Mouse (Mus musculus) lung, embryonic 16.5 days (tissue): ENCODE measurements at regions not wholly inside any gene's neighbourhood (a gene's known extent, or its start where the extent isn't known, plus 50 kb on each side); places are given as distances from the start of the nearest gene placed in this dataset.

Experiments used
- ATAC-seq: fragments of 200-750 bp; cut with Nextera tagmentation; 2 replicates; pipeline ENCODE4 v1.8.0; 2017; ENCODE audit warnings: low read depth, mild to moderate bottlenecking, moderate library complexity
- H3K27ac ChIP-seq: fragments of 300-500 bp; sonication (generic); 2 replicates; pipeline ENCODE4 v1.5.1; 2014; ENCODE audit warnings: mild to moderate bottlenecking, control low read depth, low read length
- H3K27me3 ChIP-seq: fragments of 300-500 bp; sonication (generic); 2 replicates; pipeline ENCODE4 v1.6.1; 2014; ENCODE audit warnings: low read depth, low read length, mixed read lengths; ENCODE audit not compliant: control insufficient read depth, insufficient read depth
- H3K36me3 ChIP-seq: fragments of 300-500 bp; sonication (generic); 2 replicates; pipeline ENCODE4 v1.6.1; 2014; ENCODE audit warnings: low read length; ENCODE audit not compliant: control insufficient read depth, insufficient read depth
- H3K4me1 ChIP-seq: fragments of 300-500 bp; sonication (generic); replicated peaks from 2 replicates; pipeline ENCODE4 v1.6.1; 2014; ENCODE audit warnings: low read length, mixed read lengths; ENCODE audit not compliant: control insufficient read depth, insufficient read depth
- H3K4me2 ChIP-seq: fragments of 300-500 bp; sonication (generic); 2 replicates; pipeline ENCODE4 v1.6.1; 2014; ENCODE audit warnings: low read depth, low read length, control low read depth
- H3K4me3 ChIP-seq: fragments of 300-500 bp; sonication (generic); 2 replicates; pipeline ENCODE4 v1.5.1; 2014; ENCODE audit warnings: mild to moderate bottlenecking, low read length, control low read depth
- H3K9ac ChIP-seq: fragments of 300-500 bp; sonication (generic); 2 replicates; pipeline ENCODE4 v1.6.1; 2014; ENCODE audit warnings: low read length, control low read depth
- H3K9me3 ChIP-seq: fragments of 300-500 bp; sonication (generic); 2 replicates; pipeline ENCODE4 v1.6.1; 2016; ENCODE audit warnings: low read length; ENCODE audit not compliant: control insufficient read depth
- WGBS: fragments of 180-500 bp; shearing (Covaris S2); extraction: QIAGEN DNeasy Blood & Tissue Kit; methylation state at CpG from one replicate; pipeline ENCODE4 v1.1.7; 2014; 5-methylcytosine and 5-hydroxymethylcytosine counted together

DNA sequence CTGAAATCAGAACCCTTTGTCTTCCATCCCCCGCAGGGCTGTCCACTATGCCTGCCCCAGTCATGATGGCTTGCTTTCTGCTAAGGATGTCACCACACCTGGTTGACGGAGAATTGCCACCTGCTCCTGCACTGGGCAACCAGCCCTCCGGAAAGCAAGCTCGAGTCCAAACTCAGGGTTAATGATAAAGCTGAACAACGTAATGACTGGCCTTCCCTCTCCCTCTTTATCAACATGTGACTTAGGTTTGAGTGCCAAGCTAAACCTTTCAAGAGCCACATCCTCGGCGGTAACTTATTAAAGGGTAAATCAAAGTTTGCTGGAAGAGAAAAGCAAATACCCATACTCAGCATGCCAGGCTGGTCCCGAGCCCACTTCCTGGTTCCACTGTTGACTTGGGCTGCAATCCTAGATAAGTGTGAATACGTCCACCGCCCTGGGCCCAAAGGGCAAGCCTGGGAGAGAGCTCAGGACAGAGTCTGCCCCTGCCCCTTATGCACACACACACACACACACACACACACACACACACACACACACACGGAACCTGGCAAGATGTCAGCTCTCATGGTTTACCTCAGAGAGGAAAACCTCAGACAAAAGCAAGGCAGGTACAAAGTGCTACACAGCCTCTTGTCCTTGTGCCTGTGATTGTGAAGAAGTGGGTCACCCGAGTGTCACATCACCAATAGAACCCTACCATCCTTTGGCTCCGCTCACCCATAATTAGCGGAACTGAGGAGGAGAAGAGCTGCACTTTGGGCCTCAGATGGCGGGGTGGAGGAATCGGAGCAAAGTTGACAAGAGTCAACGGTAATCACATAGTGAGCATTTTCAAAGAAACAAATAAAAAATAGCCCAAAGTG lies 116.0 kb downstream of the Tomm20 start:
- 45% methylated on average over 16 of the region's 17 CpGs for WGBS
- Histone ChIP-seq H3K9ac (no peak overlapping the region), H3K4me1 (peaks cover 77% of the 10 kb centered on the region), H3K4me3 (no peak overlapping the region), H3K27ac (peak overlapping the region; percentile 83), H3K9me3 (no peaks in the 10 kb centered on the region), H3K4me2 (no peak overlapping the region), H3K27me3 (no peaks in the 10 kb centered on the region), H3K36me3 (no peaks in the 10 kb centered on the region)
- ATAC-seq = peak; percentile 70

DNA sequence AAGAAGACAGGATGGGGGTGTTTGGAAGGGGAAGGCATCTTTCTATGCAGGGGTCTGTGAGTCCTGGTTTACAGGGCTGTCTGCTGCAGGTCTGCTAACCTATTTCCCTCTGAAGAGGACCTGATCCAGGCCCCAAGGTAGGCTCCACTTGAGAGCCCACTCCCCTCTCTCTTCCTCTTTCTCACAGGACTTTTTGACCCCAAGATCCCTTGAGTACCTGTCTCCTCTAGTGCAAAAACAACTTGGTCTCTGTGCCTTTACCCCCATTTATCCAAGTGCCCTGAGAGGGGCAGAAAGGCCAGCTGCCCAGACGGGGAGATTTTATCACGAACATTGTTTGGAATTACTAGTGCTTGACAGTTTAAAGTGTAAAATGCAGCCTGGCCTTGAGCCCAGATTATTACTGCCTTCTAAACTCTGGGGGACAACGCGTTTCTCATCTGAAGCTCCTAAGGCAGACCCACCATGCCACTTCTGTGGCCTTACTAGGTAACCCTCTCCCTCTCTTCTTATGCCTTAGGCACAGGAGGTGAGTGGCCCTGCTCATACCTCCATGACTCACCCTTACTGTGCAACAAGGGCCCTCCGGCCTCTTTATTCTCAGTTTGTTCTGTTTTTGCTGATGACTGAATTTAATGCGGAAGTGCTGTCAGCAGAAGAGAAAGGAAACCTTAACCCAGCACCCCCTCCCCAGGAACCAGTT lies 117.8 kb downstream of the Tomm20 start:
- Histone ChIP-seq H3K27ac (peak overlapping the region; percentile 96), H3K27me3 (no peaks in the 10 kb centered on the region), H3K36me3 (no peaks in the 10 kb centered on the region), H3K4me2 (no peak overlapping the region), H3K9ac (peak overlapping the region; percentile 29), H3K4me3 (no peak overlapping the region), H3K9me3 (no peaks in the 10 kb centered on the region), H3K4me1 (peaks cover 68% of the 10 kb centered on the region)
- WGBS = 11% methylated on average over 6 of the region's 6 CpGs
- ATAC-seq = no peak

DNA sequence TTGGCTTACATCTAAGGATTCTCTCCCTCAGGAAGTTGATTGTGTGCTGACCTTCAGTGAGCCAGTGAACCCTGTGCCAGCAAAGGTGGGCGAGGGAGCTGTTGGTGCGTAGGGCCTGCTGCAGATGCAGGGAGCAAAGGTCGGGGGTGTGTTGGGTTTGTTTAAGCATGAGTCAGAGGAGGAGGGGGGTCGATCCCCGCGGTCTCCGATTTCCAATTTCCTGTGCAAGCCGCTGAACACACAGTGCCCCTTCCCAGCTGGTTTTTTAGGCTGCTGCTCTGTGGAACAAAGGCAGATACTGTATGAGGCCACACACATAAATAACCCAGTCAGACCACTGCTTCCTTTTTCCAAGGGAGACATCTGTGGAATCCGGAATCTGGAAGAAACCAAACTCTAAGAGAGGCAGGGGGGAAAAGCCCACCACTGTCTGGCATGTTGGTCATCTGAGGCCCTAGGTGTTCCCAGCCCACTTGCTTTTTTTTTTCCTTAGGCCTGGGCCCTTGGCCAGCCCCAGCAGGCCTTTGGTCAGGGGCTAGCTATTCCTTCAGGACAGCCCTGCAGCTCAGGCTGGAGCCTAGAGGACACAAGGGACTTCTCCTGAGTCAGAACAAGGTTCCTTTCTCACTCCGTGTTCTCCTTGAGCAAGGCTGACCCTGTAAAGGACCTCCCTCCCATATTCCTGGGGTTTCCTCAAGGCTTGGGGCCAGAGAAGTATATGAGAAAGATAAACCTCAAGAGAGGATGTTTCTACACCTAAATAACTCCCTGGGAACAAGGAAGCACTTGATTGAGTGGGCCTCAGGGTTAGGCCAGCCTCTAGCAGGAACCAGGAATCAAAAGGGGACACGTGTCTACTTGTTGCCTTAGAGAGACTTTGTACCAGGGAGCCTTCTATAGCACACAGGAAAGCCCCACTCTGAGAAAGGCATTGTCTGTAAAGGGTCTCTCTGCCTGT lies 119.0 kb downstream of the Tomm20 start:
- H3K4me3 ChIP-seq = no peak overlapping the region
- 2% methylated on average over 11 of the region's 11 CpGs for WGBS
- H3K4me2 ChIP-seq = 0 out of 2 replicates have a peak overlapping the region, but pooled peaks have one; percentile 15
- H3K9ac ChIP-seq = peak overlapping the region; percentile 29
- H3K9me3 ChIP-seq = no peaks in the 10 kb centered on the region
- H3K27me3 ChIP-seq = no peaks in the 10 kb centered on the region
- ATAC-seq = peak; percentile 68
- peak overlapping the region; percentile 96 for H3K27ac ChIP-seq
- H3K4me1 ChIP-seq = peaks cover 57% of the 10 kb centered on the region
- no peaks in the 10 kb centered on the region for H3K36me3 ChIP-seq

DNA sequence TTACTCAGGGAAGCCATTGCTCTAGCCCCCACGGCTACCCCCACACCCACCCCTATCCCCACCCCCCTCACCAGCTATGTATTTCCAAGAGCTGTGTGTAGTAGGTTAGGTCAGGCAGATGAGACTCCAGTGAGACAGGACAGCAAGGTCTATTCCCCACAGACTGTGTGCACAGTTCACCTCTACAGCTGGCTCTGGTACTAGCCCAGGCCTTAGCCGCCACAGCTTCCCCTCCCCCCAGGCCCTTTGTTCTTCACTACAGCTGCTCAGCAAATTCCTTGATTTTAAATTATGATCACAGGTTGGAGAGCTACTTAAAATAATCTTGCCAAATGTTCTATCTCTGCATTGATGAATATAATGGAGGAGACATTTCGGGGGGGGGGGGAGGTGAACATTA lies 119.8 kb downstream of the Tomm20 start:
- H3K9ac ChIP-seq = peak overlapping the region; percentile 54
- ATAC-seq = peak; percentile 37; the same call in 1 of the 2 replicates
- no peaks in the 10 kb centered on the region for H3K27me3 ChIP-seq
- H3K36me3 ChIP-seq = no peaks in the 10 kb centered on the region
- 6% methylated on average over 3 of the region's 3 CpGs for WGBS
- H3K4me3 ChIP-seq = no peak overlapping the region
- no peak overlapping the region for H3K4me2 ChIP-seq
- H3K27ac ChIP-seq = peak overlapping the region; percentile 96
- no peaks in the 10 kb centered on the region for H3K9me3 ChIP-seq
- H3K4me1 ChIP-seq = peaks cover 54% of the 10 kb centered on the region

DNA sequence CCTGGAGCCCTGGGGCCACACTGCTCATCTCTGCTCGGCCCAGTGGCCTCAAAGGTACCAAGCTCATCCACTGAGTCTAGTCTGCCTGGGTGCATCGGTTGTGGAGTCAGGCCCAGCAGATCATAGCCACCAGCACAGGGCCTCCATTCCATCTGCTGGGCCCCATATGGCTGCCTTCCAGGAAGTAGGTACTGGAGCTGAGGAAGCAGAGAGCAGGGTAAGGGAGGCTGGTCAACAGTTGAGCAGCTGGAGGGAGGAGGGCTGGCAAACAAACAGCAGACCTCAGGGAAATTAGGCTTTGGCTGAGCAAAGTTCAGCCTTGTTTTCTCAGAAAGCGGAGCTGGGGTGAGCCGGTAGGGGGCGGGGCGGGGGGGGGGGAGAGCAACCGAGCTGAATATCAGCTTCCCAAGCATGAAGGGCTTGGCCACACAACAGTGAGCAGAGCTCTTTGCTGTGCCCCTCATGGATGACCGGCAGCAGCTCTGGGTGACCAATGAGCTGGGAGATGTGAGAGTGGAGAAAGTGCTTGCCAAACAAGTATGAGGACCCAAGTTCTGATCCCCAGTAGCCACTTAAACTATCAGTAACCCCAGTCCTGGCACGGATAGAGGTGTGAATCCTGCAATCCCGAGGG lies 121.0 kb downstream of the Tomm20 start:
- ATAC-seq = peak; percentile 6; the same call in 1 of the 2 replicates
- H3K4me2 ChIP-seq = no peak overlapping the region
- peak overlapping the region; percentile 96 for H3K27ac ChIP-seq
- 27% methylated on average over 9 of the region's 10 CpGs for WGBS
- H3K36me3 ChIP-seq = no peaks in the 10 kb centered on the region
- H3K27me3 ChIP-seq = no peaks in the 10 kb centered on the region
- no peak overlapping the region for H3K4me3 ChIP-seq
- H3K9ac ChIP-seq = peak overlapping the region; percentile 6
- peaks cover 44% of the 10 kb centered on the region for H3K4me1 ChIP-seq
- no peaks in the 10 kb centered on the region for H3K9me3 ChIP-seq

DNA sequence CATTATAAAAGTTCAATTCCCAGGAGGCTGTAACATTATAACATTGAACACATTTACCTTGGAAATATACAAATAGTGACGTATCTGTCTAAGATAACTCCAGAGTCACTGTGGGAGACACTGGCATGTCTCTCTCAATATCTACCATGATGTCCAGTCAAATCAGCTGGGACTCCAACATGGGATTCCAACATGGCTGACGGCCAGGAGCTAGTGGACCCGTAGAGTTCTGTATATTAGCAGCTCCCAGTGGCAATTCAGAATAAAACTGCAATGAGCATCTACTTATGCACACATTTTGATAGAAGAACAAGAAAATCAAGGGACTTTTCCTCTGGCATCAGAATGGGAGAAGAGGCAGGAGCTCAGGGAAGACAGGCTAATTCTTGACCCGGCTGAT lies 123.4 kb downstream of the Tomm20 start:
- Histone ChIP-seq H3K27me3 (no peaks in the 10 kb centered on the region), H3K4me3 (no peak overlapping the region), H3K9me3 (no peaks in the 10 kb centered on the region), H3K27ac (no peak overlapping the region), H3K4me1 (peaks cover 30% of the 10 kb centered on the region), H3K9ac (no peak overlapping the region), H3K4me2 (no peak overlapping the region), H3K36me3 (no peaks in the 10 kb centered on the region)
- no peak for ATAC-seq
- 89% methylated on average over 4 of the region's 4 CpGs for WGBS

DNA sequence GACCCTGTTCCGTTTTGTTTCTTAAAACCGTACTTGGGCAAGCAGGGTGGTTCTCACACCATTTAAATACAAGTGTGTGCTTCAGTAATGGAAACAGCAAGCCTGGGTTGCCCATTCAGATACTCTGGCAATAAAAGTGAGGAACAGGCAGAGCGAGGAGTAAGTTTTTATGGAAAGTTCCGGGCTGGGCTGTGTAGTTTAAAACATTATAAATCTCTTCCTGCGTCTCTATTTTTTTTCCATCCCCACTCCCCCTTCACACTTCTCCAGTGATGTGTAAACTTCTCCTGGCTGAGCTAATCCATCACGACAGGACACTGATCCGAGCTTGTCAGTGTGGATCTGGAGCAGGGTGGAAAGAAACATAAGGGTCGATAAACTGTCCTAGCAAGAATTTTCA lies 124.4 kb downstream of the Tomm20 start:
- H3K4me2 ChIP-seq = no peak overlapping the region
- ATAC-seq = no peak
- no peak overlapping the region for H3K27ac ChIP-seq
- H3K4me3 ChIP-seq = no peak overlapping the region
- 0 out of 2 replicates have a peak overlapping the region, but pooled peaks have one; percentile 6 for H3K9ac ChIP-seq
- no peaks in the 10 kb centered on the region for H3K9me3 ChIP-seq
- H3K36me3 ChIP-seq = no peaks in the 10 kb centered on the region
- peaks cover 21% of the 10 kb centered on the region for H3K4me1 ChIP-seq
- no peaks in the 10 kb centered on the region for H3K27me3 ChIP-seq
- WGBS = 26% methylated on average over 8 of the region's 8 CpGs

DNA sequence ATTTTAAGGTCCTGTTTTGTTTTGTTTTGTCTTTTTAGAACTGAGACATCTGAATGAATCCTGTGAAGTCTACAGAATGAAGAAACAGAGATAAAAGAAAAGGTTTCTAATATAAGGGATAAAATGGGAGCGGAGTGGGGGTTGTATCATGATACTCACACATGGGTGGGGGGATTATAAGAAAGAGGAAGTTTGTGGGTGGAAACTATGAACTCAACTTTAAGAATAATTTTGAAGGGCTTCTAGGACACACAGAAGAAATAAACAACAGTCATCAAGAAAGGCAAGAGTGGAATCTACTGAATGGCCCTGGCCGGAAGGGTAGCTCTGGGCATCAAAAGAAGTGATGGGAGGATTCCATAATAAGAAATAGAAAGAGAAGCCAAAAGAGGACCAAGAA lies 125.1 kb downstream of the Tomm20 start:
- WGBS = 93% methylated on average over 2 of the region's 2 CpGs
- ATAC-seq = no peak
- H3K4me3 ChIP-seq = no peak overlapping the region
- no peaks in the 10 kb centered on the region for H3K36me3 ChIP-seq
- H3K9ac ChIP-seq = no peak overlapping the region
- H3K9me3 ChIP-seq = no peaks in the 10 kb centered on the region
- no peak overlapping the region for H3K27ac ChIP-seq
- H3K4me2 ChIP-seq = no peak overlapping the region
- H3K4me1 ChIP-seq = peaks cover 13% of the 10 kb centered on the region
- no peaks in the 10 kb centered on the region for H3K27me3 ChIP-seq
